Mouse (Mus musculus): ENCODE results near the gene Gm44596.

GRCm38 (mm10) chr6:128345623-128346022 lies 29.7 kb upstream of the Gm44596 start:
- TF ChIP-seq CTCF (IDR thresholded peaks at IDR 0.05; ENCODE audit: control insufficient read depth, insufficient read depth, insufficient read length) (no peak), USF1 (IDR thresholded peaks at IDR 0.05; ENCODE audit: low read depth) (no peak), FOSL1 (IDR thresholded peaks at IDR 0.05; ENCODE audit: insufficient read depth, low read length, poor library complexity, severe bottlenecking) (no peak)

All from C2C12 (cell line).